Mouse (Mus musculus): ENCODE measurements around the gene Myef2.

The Myef2 gene

DNA sequence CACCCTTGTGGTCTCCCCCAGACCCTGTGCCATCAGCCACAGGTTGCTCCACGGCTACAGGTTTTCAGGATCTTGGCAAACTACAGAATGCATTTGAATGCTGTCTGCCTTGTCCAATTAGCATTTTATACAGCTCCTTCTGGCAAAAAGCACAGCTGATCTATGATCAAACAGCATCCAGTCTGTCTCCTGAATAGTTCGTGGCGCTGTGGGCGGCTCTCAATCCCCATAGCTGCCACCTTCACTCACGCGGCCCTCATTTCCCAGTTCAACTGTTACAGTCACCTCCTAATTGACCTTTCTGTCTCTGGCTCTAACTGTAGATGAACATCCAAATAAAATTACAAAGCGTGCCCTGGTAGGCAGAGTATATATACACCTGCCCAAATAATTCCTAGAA, 56.1 kb downstream of the Myef2 start:
- WGBS = 46% methylated on average over 7 of the region's 7 CpGs

DNA sequence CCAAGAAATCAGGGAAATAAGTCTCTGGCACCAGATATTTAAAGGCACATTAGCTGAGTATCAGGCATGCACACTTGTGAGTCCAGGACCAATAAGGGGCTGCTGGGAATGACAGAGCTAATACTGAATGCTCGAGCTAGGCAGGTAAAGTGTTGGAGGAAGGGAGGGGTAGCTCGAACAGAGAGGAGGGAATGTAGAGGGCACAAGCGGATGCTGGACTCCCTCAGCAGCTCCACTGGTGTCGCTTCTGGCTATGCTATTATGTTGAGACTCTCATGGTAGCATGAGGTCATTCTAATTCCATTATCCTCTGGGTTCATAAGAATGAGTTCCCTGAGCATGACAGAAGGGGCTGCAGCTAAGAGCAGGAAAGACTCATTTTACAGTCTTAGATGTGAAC, 60.5 kb downstream of the Myef2 start:
- 85% methylated on average over 4 of the region's 4 CpGs for WGBS

DNA sequence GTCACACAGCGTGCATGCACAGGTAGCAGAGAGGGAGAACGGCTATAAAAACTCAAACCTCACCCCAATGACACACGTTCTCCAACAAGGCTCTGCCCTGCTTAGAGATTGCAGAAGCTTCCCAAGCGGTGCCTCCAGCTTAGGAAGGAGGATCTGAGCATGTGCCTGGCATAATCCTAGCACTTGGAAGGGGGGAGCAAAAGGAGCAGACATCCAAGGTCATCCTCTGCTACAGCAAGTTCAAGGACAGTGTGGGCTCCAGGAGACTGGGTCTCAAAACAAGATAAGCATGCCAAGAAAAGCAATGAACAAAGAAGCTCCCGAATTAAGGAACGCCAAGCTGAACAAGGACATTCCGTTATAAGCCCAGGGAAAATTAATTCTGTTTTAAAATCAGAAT, 62.0 kb downstream of the Myef2 start:
- WGBS = 86% methylated on average over 7 of the region's 7 CpGs

DNA sequence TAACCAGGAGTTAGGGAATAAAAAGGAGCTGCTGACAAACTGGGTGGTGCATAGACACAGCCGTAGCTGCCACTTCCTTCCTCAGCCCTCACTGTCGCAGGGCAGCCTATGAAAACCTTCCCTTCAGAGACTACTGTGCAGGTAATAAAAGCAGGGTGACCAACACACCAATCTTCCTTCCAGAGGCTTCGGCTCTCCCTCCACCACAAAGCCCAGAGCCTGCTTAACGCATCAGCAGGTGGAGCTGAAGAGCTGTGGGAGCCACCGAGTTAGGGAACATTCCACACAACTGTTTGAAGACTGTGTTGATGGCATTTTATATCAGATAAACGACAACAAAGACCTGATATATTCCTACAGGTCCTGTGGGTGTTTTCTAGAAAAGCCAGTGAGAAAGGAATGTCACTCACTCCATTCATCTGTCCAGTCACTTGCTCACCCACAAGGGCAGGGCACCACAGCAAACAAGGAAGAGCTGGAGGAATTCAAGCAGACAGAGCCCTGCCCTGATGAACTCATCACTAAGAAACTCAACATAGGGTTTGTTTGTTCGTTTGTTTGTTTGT, 66.1 kb downstream of the Myef2 start:
- WGBS = 34% methylated on average over 7 of the region's 7 CpGs

DNA sequence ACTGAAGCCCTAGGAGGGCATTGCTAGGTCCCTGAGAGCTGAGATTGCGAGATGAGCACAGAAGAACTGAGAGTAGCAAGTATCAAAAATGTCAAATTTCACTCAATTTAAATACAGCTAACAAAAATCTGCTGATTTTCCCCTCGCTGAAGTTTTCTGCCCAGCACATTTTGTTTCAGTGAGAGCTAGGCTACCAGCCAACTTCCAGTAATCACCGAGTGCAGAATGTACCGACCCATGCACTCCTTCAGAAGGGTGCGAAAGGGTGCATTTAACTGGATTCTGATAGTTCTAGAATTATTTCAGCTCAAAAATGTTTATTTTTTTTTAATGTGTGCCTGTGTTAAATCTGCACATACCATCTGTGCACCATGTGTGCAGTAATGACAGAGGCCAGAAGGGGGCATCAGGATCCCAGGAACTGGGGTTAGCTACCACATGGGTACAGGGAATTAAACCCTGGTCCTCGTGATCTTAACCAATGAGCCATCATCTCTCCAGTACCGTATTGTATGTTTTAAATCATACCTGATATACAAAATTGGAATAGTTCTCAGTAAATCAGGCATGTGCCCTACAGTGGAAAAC, 68.1 kb downstream of the Myef2 start:
- WGBS = 70% methylated on average over 7 of the region's 7 CpGs

Measured in cerebral cortex, adult 2 months (tissue).